Mouse (Mus musculus) liver, embryonic 12.5 days (tissue): Measurements from ENCODE around the gene Atp13a3. TPM values are rescaled to one million over a fixed set of nuclear protein-coding genes. Genes with fewer than 3 reads are reported as not detected.
"Not testable (repeated sequence)": the region's sequence is repeated elsewhere in the genome, so short reads cannot be mapped to it uniquely, and the experiment has no call there.

Experiments used
- ATAC-seq: fragments of 200-750 bp; cut with Nextera tagmentation; 2 replicates; pipeline ENCODE4 v1.8.0; 2017; ENCODE audit warnings: moderate number of reproducible peaks, mild to moderate bottlenecking, moderate library complexity
- H3K27ac ChIP-seq: fragments of 300-500 bp; sonication (generic); 2 replicates; pipeline ENCODE4 v1.5.1; 2016; ENCODE audit warnings: mild to moderate bottlenecking
- H3K27me3 ChIP-seq: fragments of 300-500 bp; sonication (generic); replicated peaks from 2 replicates; pipeline ENCODE4 v1.6.1; 2016; ENCODE audit warnings: mild to moderate bottlenecking, moderate library complexity
- H3K36me3 ChIP-seq: fragments of 300-500 bp; sonication (generic); 2 replicates; pipeline ENCODE4 v1.6.1; 2016; ENCODE audit warnings: mild to moderate bottlenecking, moderate library complexity
- H3K4me1 ChIP-seq: fragments of 300-500 bp; sonication (generic); 2 replicates; pipeline ENCODE4 v1.6.1; 2016
- H3K4me2 ChIP-seq: fragments of 300-500 bp; sonication (generic); 2 replicates; pipeline ENCODE4 v1.6.1; 2016; ENCODE audit warnings: mild to moderate bottlenecking, moderate library complexity
- H3K4me3 ChIP-seq: fragments of 300-500 bp; sonication (generic); 2 replicates; pipeline ENCODE4 v1.5.1; 2016; ENCODE audit warnings: mild to moderate bottlenecking, moderate library complexity
- H3K9ac ChIP-seq: fragments of 300-500 bp; sonication (generic); 2 replicates; pipeline ENCODE4 v1.6.1; 2016; ENCODE audit warnings: mild to moderate bottlenecking, moderate library complexity
- H3K9me3 ChIP-seq: fragments of 300-500 bp; sonication (generic); replicated peaks from 2 replicates; pipeline ENCODE4 v1.6.1; 2016; ENCODE audit warnings: mild to moderate bottlenecking, moderate library complexity
- WGBS: fragments of 180-500 bp; shearing (Covaris S2); methylation state at CpG from one replicate; pipeline ENCODE4 v1.1.7; 2016; ENCODE audit not compliant: insufficient replicate concordance; 5-methylcytosine and 5-hydroxymethylcytosine counted together
- polyA plus RNA-seq: library from polyadenylated mRNA; unstranded; fragments of >200 nt; fragmentation: Nextera tagmentation; extraction: Ambion mirVana; gene quantifications from 2 replicates; pipeline ENCODE4 v1.2.1, GENCODE M21; 2016

The Atp13a3 gene
- 17.7 and 18.5 TPM in 2 replicates for polyA plus RNA-seq

DNA sequence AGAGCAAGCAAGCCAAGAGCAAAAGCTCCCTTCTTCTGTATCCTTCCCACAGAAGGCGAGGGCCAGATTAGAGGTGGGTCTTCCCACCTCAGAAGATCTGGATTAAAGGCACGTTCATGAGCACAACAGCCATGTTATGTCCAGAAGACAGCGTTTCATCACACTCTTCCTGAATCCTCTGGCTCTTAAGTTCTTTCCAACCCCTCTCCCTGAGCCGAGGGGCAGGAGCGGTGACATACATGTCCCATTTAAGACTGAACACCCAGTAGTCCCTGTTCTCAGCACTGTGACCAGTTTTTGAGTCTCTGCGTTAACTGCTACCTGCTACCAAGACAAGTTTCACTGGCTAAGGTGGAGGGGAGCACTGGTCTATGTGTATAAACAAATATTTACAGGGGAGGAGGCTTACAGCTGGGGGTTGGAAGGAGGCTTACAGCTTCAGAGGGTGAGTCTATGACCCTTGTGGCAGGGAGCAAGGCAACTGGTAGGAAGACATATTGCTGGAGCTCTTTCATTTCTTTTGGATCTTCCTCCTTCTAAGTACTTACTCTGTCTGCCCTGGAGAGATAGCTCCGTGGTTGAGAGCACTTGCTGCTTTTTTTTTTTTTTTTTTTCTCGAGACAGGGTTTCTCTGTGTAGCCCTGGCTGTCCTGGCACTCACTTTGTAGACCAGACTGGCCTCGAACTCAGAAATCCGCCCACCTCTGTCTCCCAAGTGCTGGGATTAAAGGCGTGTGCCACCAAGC lies at the start of gene Atp13a3:
Gene Atp13a3, minus strand, starts transcription at position 51 of the 746 bp plus-strand sequence.
- Histone ChIP-seq H3K27ac (peak within 1 kb of the TSS; percentile 73; the same call in 1 of the 2 replicates), H3K4me1 (peaks cover 38% of the 10 kb centered on the region), H3K9ac (no peak within 1 kb of the TSS), H3K36me3 (no peaks in the 10 kb centered on the region), H3K9me3 (no peaks in the 10 kb centered on the region), H3K4me3 (no peak within 1 kb of the TSS), H3K27me3 (no peaks in the 10 kb centered on the region), H3K4me2 (no peak within 1 kb of the TSS)
- WGBS = 62% methylated on average over 11 of the region's 11 CpGs
- no peak for ATAC-seq

DNA sequence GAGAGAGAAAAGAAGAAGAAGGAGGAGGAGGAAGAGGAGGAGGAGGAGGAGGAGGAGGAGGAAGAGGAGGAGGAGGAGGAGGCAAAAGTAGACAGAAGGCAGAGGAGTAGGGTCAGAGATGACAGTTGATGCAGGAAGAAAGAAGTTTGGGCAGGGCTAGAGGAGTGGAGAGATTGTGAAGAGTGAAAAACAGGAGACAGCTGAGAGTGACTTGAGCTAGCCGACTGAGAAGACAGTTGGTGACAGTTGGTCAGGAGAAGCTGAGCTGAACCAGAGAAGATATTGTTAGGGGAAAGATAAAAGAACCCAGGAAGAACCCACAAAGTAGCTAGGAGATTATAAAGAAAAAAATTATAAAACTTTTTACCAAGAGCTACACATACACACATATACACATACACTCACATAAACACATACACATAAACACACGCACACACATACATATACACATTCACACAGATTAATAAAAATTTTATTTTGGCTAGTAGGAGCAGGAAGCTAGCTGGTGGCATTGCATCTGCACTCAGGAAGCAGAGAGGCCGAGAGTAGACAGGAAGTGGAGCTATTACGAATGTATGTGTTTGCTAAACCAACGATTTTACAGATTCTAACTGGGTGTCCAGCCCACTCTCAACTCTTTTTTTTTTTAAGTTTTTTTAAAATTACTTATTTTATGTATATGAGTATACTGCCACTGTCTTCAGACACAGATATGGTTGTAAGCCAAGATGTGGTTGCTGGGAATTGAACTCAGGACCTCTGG lies 47.6 kb upstream of the Atp13a3 start:
- Histone ChIP-seq H3K9me3 (no peaks in the 10 kb centered on the region), H3K4me3 (no peak overlapping the region), H3K4me2 (peak overlapping the region; percentile 12; the same call in 1 of the 2 replicates), H3K9ac (no peak overlapping the region), H3K27me3 (no peaks in the 10 kb centered on the region), H3K36me3 (no peaks in the 10 kb centered on the region), H3K27ac (peak overlapping the region; percentile 55), H3K4me1 (peaks cover 62% of the 10 kb centered on the region)
- peak; percentile 62 for ATAC-seq
- 15% methylated on average over 5 of the region's 5 CpGs for whole genome bisulfite sequencing

DNA sequence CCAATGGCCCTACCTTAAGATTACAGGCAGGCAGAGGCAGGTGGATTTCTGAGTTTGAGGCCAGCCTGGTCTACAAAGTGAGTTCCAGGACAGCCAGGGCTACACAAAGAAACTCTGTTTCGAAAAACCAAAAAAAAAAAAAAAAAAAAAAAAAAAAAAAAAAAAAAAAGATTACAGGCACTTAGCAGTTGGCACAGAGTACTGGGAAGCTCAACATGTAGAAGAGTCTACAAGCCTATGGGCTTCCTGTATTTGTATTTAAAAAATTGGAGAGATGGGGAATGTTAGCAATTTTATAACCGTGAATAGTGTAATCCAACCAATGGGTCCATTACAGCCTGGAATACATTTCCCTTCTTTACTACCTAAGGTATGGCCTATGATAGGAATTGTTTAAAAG lies 45.4 kb upstream of the Atp13a3 start:
- H3K9me3 ChIP-seq, H3K36me3 ChIP-seq, H3K27ac ChIP-seq, H3K4me2 ChIP-seq, H3K4me3 ChIP-seq, H3K9ac ChIP-seq, ATAC-seq, H3K27me3 ChIP-seq: not testable (repeated sequence)
- WGBS = 64% methylated on average over 2 of the region's 2 CpGs
- H3K4me1 ChIP-seq = peaks cover 56% of the 10 kb centered on the region

DNA sequence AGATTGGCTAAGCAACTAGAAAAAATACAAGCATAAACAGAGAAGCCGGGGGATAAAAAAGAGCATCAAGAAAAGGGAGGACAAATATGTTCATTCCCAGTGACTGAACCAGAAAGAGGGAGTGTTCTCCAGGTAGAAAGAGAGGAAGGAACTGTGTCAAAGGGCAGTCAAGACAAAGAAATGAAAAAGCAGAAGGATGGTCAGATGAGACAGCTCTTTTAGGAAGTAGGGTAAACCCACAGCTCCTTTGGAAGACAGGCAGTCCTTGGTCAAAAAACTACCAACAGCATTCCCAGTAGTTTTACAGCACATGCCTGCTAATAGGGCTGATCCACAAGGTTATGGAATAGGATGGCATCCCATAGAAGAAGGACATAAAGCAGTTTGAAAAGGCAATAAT lies 43.2 kb upstream of the Atp13a3 start:
- 77% methylated on average over 1 of the region's 1 CpGs for WGBS
- ATAC-seq = no peak
- Histone ChIP-seq H3K27ac (no peak overlapping the region), H3K9me3 (no peaks in the 10 kb centered on the region), H3K4me2 (no peak overlapping the region), H3K4me1 (peaks cover 46% of the 10 kb centered on the region), H3K27me3 (peaks cover 5% of the 10 kb centered on the region; the same call in 1 of the 2 replicates), H3K4me3 (no peak overlapping the region), H3K9ac (no peak overlapping the region), H3K36me3 (no peaks in the 10 kb centered on the region)

DNA sequence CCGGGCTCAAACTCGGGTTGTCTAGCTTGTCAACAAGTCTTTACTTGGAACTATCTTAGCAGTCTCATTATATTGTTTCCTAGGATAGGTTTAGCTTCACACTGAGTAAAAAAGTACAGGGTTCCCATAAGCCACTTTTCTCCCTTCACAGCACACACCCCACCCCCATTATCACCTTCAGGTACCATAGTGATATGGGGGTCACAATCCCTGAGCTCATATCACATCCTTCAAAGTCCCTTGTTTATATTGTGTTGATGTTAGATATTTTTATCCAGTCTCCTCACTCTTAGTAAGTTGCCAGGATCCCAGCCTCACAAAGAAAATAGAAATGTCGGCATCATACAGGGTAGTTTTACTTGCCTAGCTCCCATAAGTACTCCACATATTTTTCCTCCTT lies 42.4 kb upstream of the Atp13a3 start:
- H3K27me3 ChIP-seq = peaks cover 8% of the 10 kb centered on the region; the same call in 1 of the 2 replicates
- no peaks in the 10 kb centered on the region for H3K9me3 ChIP-seq
- H3K4me3 ChIP-seq = no peak overlapping the region
- H3K4me2 ChIP-seq = peak overlapping the region; percentile 2; the same call in 1 of the 2 replicates
- peaks cover 38% of the 10 kb centered on the region for H3K4me1 ChIP-seq
- peak; percentile 81 for ATAC-seq
- WGBS = 56% methylated on average over 3 of the region's 3 CpGs
- H3K27ac ChIP-seq = peak overlapping the region; percentile 38; the same call in 1 of the 2 replicates
- no peaks in the 10 kb centered on the region for H3K36me3 ChIP-seq
- H3K9ac ChIP-seq = no peak overlapping the region

DNA sequence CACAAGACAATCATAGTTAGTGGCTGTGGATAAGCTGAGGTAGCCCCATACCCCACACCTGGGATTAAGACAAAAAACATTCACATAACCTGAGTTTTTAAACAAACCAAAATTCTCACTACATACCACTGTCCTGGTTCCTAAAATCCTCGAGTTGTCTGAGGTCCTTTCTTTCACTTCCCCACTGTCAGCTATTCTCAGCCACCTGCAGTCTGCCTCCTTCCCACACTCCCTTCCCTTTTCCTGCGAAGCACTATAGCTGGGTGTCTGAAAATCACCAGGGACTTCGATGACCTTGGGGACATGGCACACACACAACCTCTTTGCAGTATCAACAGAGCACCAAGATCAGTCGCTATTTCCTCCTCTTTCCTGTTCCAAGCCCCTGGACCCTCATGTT lies 41.9 kb upstream of the Atp13a3 start:
- peaks cover 32% of the 10 kb centered on the region for H3K4me1 ChIP-seq
- no peak overlapping the region for H3K4me3 ChIP-seq
- peaks cover 8% of the 10 kb centered on the region; the same call in 1 of the 2 replicates for H3K27me3 ChIP-seq
- peak overlapping the region; percentile 2; the same call in 1 of the 2 replicates for H3K4me2 ChIP-seq
- no peak for ATAC-seq
- 40% methylated on average over 4 of the region's 4 CpGs for WGBS
- H3K9ac ChIP-seq = no peak overlapping the region
- no peaks in the 10 kb centered on the region for H3K36me3 ChIP-seq
- peak overlapping the region; percentile 27; the same call in 1 of the 2 replicates for H3K27ac ChIP-seq
- H3K9me3 ChIP-seq = no peaks in the 10 kb centered on the region

DNA sequence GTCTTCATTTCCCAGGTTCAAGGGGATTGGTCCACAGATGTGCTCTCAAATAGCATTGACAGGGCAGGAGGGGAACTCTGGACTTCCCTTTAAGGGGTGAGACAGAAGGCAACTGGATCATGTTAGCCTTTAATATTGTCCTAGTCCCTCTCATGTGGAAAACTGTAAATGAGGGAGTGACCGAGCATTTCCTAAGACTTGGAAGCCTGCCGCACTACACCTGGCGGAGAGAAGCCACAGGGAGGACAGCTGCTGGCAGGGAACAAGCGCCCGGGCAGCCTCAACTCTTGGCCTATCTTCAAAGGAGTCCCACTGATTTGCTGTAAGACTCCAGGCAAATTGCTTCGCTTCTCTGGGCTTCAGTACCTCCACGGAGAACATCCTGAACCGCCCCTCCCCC lies 37.6 kb upstream of the Atp13a3 start:
- WGBS = 62% methylated on average over 8 of the region's 8 CpGs

DNA sequence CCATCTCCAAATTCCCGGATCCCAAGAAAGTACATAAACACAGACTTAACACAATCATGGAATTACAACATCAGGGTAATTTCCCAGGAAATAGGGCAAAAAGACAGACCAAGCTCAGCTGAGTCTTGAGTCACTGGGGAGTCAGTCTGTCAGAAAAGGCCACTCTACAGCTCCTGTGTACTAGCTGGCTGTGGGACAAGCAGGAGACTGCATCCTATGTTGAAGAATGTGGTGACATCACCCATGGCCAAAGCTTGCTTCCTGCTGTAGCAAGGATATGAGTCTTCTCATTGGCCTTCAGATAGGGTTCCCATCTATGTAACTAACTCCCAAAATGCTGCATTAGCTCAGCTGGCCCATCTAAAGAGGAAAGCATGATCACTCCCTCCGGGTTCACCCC lies 36.7 kb upstream of the Atp13a3 start:
- Histone ChIP-seq H3K4me1 (peaks cover 18% of the 10 kb centered on the region), H3K9ac (no peak overlapping the region), H3K4me3 (no peak overlapping the region), H3K36me3 (no peaks in the 10 kb centered on the region), H3K27me3 (peaks cover 8% of the 10 kb centered on the region; the same call in 1 of the 2 replicates), H3K4me2 (no peak overlapping the region), H3K9me3 (no peaks in the 10 kb centered on the region), H3K27ac (no peak overlapping the region)
- 78% methylated on average over 2 of the region's 2 CpGs for WGBS
- no peak for ATAC-seq

More for the DNA sequence above, 37.6 kb upstream of the Atp13a3 start:
- H3K9ac ChIP-seq = no peak overlapping the region
- H3K36me3 ChIP-seq = no peaks in the 10 kb centered on the region
- no peak for ATAC-seq
- H3K4me1 ChIP-seq = peaks cover 28% of the 10 kb centered on the region
- no peak overlapping the region for H3K4me2 ChIP-seq
- H3K27ac ChIP-seq = no peak overlapping the region
- no peaks in the 10 kb centered on the region for H3K9me3 ChIP-seq
- peaks cover 8% of the 10 kb centered on the region; the same call in 1 of the 2 replicates for H3K27me3 ChIP-seq
- no peak overlapping the region for H3K4me3 ChIP-seq

DNA sequence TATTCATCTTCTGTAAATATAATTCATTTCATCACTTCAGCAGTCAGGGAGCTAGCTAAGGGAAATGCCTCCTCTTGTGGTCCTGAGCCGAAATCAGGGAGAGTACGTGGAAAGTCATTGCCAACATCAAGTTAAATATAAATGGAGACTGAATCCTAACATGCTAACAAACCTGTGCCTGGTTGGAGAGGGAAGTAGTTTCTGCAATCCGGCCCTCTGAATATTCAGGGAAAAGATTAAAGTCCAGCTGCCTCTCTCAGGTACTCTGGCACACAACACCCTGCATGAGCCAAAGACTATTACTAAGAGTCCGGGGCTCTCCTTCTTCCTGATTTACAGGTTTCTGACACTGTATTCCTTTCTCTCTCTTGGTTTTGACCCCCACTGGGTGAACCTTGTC lies 35.6 kb upstream of the Atp13a3 start:
- no peak for ATAC-seq
- Histone ChIP-seq H3K36me3 (no peaks in the 10 kb centered on the region), H3K27ac (no peak overlapping the region), H3K9ac (no peak overlapping the region), H3K4me2 (no peak overlapping the region), H3K27me3 (peaks cover 8% of the 10 kb centered on the region; the same call in 1 of the 2 replicates), H3K9me3 (no peaks in the 10 kb centered on the region), H3K4me3 (no peak overlapping the region), H3K4me1 (0 out of 2 replicates have a peak, but pooled peaks cover 12% of the 10 kb centered on the region)
- 72% methylated on average over 4 of the region's 4 CpGs for WGBS

DNA sequence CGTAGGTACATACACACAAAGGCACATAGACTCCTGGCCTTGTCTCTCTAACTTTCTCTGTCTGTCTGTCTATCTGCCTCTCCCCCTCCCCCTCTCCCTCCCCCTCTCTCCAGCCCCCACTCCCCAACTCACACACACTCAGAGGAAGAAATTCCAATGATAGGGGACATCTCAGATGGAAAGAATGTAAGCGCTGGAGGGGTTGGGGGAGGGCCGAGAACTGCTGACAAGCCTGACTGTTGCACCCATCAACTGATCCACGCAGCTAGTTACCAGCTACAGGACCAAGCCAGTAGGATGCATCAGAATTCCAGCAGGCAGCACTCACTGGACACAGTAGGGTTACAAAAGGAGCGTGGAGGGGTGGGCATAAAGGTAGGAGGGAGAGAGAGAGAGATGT lies 34.1 kb upstream of the Atp13a3 start:
- Histone ChIP-seq H3K4me3 (no peak overlapping the region), H3K9ac (no peak overlapping the region), H3K27ac (no peak overlapping the region), H3K36me3 (no peaks in the 10 kb centered on the region), H3K4me1 (0 out of 2 replicates have a peak, but pooled peaks cover 7% of the 10 kb centered on the region), H3K4me2 (no peak overlapping the region), H3K9me3 (no peaks in the 10 kb centered on the region), H3K27me3 (peaks cover 8% of the 10 kb centered on the region; the same call in 1 of the 2 replicates)
- 66% methylated on average over 5 of the region's 5 CpGs for WGBS
- no peak for ATAC-seq

DNA sequence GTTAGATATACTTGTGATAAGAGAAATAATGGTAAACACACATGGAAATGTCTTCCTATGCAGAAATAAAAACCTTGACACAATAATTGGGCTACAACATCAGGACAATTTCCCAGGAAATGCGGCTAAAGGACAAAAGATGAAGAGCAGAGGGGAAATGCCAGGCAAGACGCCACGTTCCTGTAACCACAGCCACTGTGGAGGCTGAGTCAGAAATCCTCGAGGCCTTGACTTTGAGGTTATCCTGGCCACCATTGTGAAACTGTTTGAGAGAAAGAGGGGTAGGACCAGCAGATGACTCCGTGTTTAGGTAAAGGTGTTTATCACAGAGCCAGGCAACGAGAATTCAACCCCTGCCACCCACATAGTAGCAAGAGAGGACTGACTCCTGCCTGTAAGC lies 33.6 kb upstream of the Atp13a3 start:
- peaks cover 6% of the 10 kb centered on the region; the same call in 1 of the 2 replicates for H3K27me3 ChIP-seq
- 0 out of 2 replicates have a peak, but pooled peaks cover 3% of the 10 kb centered on the region for H3K4me1 ChIP-seq
- no peaks in the 10 kb centered on the region for H3K9me3 ChIP-seq
- H3K27ac ChIP-seq = no peak overlapping the region
- 49% methylated on average over 6 of the region's 6 CpGs for WGBS
- no peak for ATAC-seq
- no peaks in the 10 kb centered on the region for H3K36me3 ChIP-seq
- H3K4me3 ChIP-seq = no peak overlapping the region
- H3K9ac ChIP-seq = no peak overlapping the region
- no peak overlapping the region for H3K4me2 ChIP-seq

DNA sequence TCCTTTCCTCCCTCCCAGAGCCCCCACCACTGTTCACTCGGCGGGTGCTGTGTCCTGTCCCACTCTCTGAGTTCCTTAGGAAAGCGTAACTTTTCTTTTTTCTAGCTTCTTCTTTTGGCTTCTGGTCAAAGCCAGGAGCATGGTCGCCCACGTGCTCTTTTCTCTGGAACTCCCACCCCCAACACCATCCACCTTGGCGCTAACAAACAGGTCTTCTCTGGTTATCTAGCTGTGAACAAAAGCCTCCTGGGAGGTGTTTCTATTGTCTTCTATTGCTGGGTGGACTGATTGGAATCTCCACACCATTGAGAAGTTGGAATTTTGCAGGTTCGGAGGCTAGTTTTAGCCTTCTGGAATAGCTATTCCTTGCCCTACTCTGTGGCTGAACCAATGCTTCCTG lies 30.5 kb upstream of the Atp13a3 start:
- no peak for ATAC-seq
- Histone ChIP-seq H3K9me3 (0 out of 2 replicates have a peak, but pooled peaks cover 5% of the 10 kb centered on the region), H3K4me1 (peaks cover 26% of the 10 kb centered on the region), H3K36me3 (no peaks in the 10 kb centered on the region), H3K9ac (no peak overlapping the region), H3K27ac (no peak overlapping the region), H3K4me3 (no peak overlapping the region), H3K27me3 (no peaks in the 10 kb centered on the region), H3K4me2 (no peak overlapping the region)
- 70% methylated on average over 7 of the region's 7 CpGs for WGBS
